Mouse (Mus musculus) midbrain, embryonic 15.5 days (tissue): ENCODE data around the gene Minos1. TPM values are rescaled to one million over a fixed set of nuclear protein-coding genes. Genes with fewer than 3 reads are reported as not detected.

Source experiments
- ATAC-seq: fragments of 200-750 bp; cut with Nextera tagmentation; replicated peaks from 2 replicates; pipeline ENCODE4 v1.8.0; 2017; ENCODE audit warnings: moderate TSS enrichment
- H3K27ac ChIP-seq: fragments of 300-500 bp; sonication (generic); 2 replicates; pipeline ENCODE4 v1.5.1; 2015; ENCODE audit warnings: mild to moderate bottlenecking, inconsistent platforms
- H3K27me3 ChIP-seq: fragments of 300-500 bp; sonication (generic); replicated peaks from 2 replicates; pipeline ENCODE4 v1.6.1; 2015; ENCODE audit warnings: inconsistent platforms
- H3K36me3 ChIP-seq: fragments of 300-500 bp; sonication (generic); replicated peaks from 2 replicates; pipeline ENCODE4 v1.6.1; 2015; ENCODE audit warnings: inconsistent platforms
- H3K4me1 ChIP-seq: fragments of 300-500 bp; sonication (generic); 2 replicates; pipeline ENCODE4 v1.6.1; 2015; ENCODE audit warnings: inconsistent platforms
- H3K4me2 ChIP-seq: fragments of 300-500 bp; sonication (generic); 2 replicates; pipeline ENCODE4 v1.6.1; 2015; ENCODE audit warnings: inconsistent platforms, mild to moderate bottlenecking, moderate library complexity
- H3K4me3 ChIP-seq: fragments of 300-500 bp; sonication (generic); 2 replicates; pipeline ENCODE4 v1.5.1; 2015; ENCODE audit warnings: mild to moderate bottlenecking, inconsistent platforms
- H3K9ac ChIP-seq: fragments of 300-500 bp; sonication (generic); 2 replicates; pipeline ENCODE4 v1.6.1; 2015; ENCODE audit warnings: mild to moderate bottlenecking, inconsistent platforms
- H3K9me3 ChIP-seq: fragments of 300-500 bp; sonication (generic); 2 replicates; pipeline ENCODE4 v1.6.1; 2016; ENCODE audit warnings: inconsistent platforms
- WGBS: fragments of 180-500 bp; shearing (Covaris S2); methylation state at CpG from one replicate; pipeline ENCODE4 v1.1.7; 2015; ENCODE audit warnings: mixed read lengths; 5-methylcytosine and 5-hydroxymethylcytosine counted together
- polyA plus RNA-seq: library from polyadenylated mRNA; unstranded; fragments of >200 nt; fragmentation: Nextera tagmentation; extraction: Ambion mirVana; gene quantifications from 2 replicates; pipeline ENCODE4 v1.2.1, GENCODE M21; 2015

The Minos1 gene
- polyA plus RNA-seq, 1 experiment from 2014 or later = 323 TPM

DNA sequence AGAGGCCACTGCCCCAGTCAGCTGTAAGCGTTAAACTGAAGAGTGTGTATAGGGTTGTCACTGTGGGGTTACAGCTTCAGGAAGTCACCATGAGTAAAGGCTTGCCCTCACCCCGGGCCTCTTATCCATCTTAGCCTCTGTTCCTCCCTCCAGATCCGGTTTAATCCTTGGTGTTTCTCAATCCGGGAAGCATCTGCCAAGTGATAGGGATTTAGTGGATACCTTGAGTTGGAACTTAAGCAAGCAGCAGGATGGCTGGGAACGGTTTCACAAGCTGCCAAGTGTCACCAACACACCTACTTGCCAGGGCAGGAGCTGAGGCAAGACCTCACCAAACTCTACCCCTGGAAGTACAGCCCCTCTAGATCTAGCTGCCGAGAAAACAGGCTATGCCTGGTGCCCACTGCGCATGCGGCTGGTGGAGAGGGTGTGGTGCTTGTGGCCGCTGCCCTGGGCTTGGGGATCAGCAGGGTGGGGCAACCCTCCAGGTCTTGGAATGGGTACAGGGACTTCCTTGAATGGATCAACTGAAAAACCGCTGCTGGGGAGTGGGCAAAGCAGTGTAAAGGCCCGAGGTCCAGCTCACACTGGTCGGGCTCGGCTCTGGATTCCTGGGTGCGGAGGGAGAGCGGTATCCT is 40.5 kb downstream of the Minos1 start:
- 0 out of 2 replicates have a peak overlapping the region, but pooled peaks have one; percentile 20 for H3K27ac ChIP-seq
- H3K4me2 ChIP-seq = no peak overlapping the region
- peaks cover 24% of the 10 kb centered on the region for H3K4me1 ChIP-seq
- H3K27me3 ChIP-seq = peaks cover 39% of the 10 kb centered on the region
- no peak for ATAC-seq
- no peak overlapping the region for H3K4me3 ChIP-seq
- no peak overlapping the region for H3K9ac ChIP-seq
- no peaks in the 10 kb centered on the region for H3K9me3 ChIP-seq
- no peaks in the 10 kb centered on the region for H3K36me3 ChIP-seq
- WGBS = 67% methylated on average over 15 of the region's 15 CpGs

DNA sequence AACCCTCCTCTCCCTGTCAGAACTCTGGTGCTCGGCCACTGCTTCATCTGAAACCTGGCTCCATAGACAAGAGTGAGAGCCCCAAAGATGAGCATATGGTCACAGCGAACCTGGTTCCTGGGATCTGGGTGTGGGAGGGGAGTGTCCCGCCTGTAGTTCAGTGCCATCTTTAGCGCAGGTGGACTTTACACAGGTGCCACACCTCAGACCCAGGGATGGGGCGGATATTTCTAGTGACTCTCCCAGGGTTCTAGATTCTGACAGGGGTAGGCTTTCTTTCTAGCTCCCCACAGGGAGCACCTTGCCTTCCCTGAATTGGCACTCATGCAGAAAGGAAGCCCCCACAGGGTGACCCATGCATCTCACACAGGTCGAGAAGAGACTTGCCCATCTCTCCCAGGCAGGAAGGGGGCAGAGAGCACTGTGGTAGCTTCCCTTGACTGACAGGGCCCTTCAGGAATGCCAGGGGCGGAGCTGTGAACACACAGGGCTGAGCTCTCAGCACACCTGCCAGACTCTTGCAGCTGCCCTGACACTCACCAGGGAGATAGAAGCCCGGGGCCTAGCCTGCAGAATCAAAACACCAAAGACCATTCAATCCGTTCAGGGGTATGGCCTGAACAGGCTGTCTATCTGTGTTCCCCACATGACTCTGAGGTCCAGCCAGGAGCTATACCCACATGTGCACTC is 41.8 kb downstream of the Minos1 start:
- no peaks in the 10 kb centered on the region for H3K36me3 ChIP-seq
- peaks cover 24% of the 10 kb centered on the region for H3K4me1 ChIP-seq
- ATAC-seq = no peak
- no peak overlapping the region for H3K9ac ChIP-seq
- peaks cover 34% of the 10 kb centered on the region for H3K27me3 ChIP-seq
- H3K4me3 ChIP-seq = no peak overlapping the region
- no peak overlapping the region for H3K4me2 ChIP-seq
- no peak overlapping the region for H3K27ac ChIP-seq
- no peaks in the 10 kb centered on the region for H3K9me3 ChIP-seq
- 67% methylated on average over 9 of the region's 9 CpGs for WGBS

DNA sequence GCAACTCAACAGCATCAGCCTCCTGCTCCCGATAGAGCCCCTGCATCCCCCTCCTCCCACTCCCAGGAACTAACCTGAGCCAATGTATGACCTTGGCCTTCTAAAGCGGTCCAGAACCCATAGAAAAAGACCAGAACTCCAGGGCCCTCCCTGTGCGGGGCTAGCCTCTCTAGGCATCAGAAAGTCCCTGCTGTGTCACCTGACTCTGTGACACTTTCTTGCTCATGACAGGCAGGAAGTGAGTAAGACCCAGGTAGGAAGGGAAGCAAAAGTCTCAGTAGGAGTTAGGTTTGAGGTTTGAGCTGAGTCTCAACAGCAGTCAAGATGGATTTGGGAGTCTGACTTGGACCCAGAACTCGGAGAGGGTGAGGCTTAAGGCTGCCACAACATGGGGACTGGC is 43.9 kb downstream of the Minos1 start:
- no peak overlapping the region for H3K9ac ChIP-seq
- H3K4me3 ChIP-seq = no peak overlapping the region
- H3K9me3 ChIP-seq = no peaks in the 10 kb centered on the region
- no peaks in the 10 kb centered on the region for H3K36me3 ChIP-seq
- H3K27ac ChIP-seq = no peak overlapping the region
- H3K4me2 ChIP-seq = no peak overlapping the region
- 74% methylated on average over 4 of the region's 4 CpGs for WGBS
- peaks cover 28% of the 10 kb centered on the region for H3K4me1 ChIP-seq
- H3K27me3 ChIP-seq = peaks cover 20% of the 10 kb centered on the region
- no peak for ATAC-seq

DNA sequence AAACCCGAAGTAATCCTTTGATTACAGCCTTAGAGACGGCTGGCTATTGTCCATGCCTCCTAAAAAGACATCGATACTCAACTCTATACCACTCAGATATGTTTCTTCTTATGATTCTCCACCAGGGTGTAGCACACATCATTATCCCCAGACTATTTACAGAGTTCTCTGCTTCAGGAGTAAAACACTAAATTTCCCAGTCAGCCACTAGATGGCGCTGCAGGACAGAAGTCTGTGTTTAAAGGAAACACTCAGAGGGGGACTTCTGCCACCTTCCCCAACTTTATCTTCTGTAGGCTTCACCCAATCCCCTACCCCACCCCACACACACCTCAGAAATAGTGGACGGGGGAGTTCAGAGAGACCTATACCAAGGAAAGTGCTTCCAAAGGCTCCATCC is 44.9 kb downstream of the Minos1 start:
- WGBS = 15% methylated on average over 5 of the region's 5 CpGs
- Histone ChIP-seq H3K27me3 (peaks cover 10% of the 10 kb centered on the region), H3K4me3 (no peak overlapping the region), H3K4me2 (no peak overlapping the region), H3K4me1 (peaks cover 26% of the 10 kb centered on the region), H3K36me3 (no peaks in the 10 kb centered on the region), H3K27ac (no peak overlapping the region), H3K9ac (no peak overlapping the region), H3K9me3 (no peaks in the 10 kb centered on the region)
- peak; percentile 49; the same call in 1 of the 2 replicates for ATAC-seq

DNA sequence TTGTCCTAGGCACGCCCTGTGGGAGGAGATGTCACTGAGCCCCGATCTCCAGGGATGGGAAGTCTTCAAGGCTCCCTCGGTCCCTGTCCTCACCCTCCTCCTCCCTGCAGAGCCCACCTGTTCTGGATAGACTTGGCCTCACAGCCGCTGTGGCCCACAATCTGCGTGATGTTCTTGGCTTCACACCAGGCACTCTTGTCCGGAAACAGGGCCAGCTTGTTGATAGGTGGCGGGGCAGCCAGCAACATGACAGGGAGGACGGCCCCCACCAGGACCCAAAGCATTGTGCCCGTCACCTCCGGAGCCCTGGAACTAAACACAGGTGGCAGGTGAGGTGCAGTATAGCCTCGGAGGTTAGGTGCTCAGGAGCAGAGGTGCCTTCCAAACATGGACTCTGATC is 45.6 kb downstream of the Minos1 start:
- H3K36me3 ChIP-seq = no peaks in the 10 kb centered on the region
- no peak for ATAC-seq
- no peak overlapping the region for H3K4me2 ChIP-seq
- H3K27ac ChIP-seq = no peak overlapping the region
- H3K9ac ChIP-seq = no peak overlapping the region
- no peaks in the 10 kb centered on the region for H3K9me3 ChIP-seq
- 0 out of 2 replicates have a peak, but pooled peaks cover 4% of the 10 kb centered on the region for H3K27me3 ChIP-seq
- peaks cover 26% of the 10 kb centered on the region for H3K4me1 ChIP-seq
- no peak overlapping the region for H3K4me3 ChIP-seq
- 74% methylated on average over 11 of the region's 11 CpGs for WGBS

DNA sequence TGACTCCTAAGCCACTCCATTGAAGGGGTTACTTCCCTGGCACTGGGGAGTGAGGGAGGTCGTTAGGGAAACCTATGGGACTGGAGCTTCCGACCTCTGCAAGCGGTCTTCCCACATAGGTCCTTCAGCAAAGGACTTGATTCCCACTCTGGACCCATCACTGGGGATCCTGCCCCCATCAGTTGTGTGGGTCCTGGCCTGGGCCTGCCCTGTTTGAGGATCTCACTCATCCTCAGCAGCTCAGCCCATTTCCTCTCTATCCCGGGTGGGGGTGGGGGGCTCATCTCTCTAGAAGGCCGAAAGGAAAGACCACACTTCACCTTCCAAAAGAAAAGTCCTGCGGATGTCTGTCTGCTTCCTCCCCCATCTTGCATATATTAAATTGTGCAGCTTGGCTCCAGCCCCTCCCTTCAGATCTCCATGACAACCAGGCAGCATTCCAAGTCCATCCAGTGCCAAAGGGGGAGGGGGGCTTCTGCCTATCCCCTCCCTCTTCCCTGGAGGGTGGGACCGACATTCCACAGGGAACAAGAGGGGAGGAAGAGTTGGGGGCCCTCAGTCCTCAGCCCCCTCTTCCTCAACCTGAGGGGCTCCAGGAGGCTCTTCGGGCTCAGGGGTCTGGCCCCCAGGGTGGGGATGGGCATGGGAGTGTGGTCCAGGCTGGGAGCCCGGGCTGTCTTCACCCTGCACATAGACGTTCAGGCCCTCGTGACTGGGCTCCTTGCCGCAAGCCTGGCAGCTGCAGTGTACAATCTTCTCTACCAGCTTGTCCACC is 47.9 kb downstream of the Minos1 start:
- peak; percentile 66 for ATAC-seq
- H3K4me2 ChIP-seq = peak overlapping the region; percentile 43
- H3K27me3 ChIP-seq = 0 out of 2 replicates have a peak, but pooled peaks cover 4% of the 10 kb centered on the region
- H3K4me1 ChIP-seq = peaks cover 23% of the 10 kb centered on the region
- 0 out of 2 replicates have a peak overlapping the region, but pooled peaks have one; percentile 28 for H3K27ac ChIP-seq
- no peak overlapping the region; the same call in 1 of the 2 replicates for H3K9ac ChIP-seq
- H3K4me3 ChIP-seq = no peak overlapping the region
- 9% methylated on average over 12 of the region's 12 CpGs for WGBS
- no peaks in the 10 kb centered on the region for H3K9me3 ChIP-seq
- no peaks in the 10 kb centered on the region for H3K36me3 ChIP-seq

DNA sequence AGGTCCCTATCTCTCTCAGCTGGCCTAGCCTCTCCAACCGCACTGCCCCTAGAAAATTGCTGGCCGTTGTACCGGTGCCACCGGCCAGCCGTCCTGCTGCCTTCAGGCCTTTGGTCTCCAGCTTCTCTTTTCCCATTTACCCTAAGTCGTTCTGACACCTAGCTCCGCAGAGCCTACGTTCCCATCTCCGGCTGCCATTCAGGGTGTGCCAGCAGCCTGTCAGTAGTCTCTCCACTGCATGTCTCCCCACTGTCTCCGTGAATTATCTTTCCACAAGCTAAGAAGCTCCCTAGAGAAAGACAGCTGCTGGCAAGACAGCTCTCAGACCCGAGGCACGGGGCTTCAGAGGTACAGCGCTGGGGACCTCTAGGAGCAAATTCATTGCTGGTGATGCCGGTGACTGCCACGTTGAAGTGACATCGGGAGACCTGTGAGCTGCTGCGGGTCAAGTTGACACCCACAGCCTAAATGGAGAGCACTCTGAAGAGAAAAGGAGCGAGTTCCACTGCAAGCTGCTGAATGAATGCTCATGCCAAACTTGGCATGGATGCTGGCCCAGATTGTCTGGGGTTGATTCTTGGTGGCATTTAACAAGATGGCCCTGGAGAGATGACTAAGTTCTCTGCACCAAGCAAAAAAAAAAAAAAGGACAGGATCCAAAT is 49.5 kb downstream of the Minos1 start:
- Histone ChIP-seq H3K4me1 (peaks cover 23% of the 10 kb centered on the region), H3K27me3 (peaks cover 6% of the 10 kb centered on the region), H3K4me2 (no peak overlapping the region), H3K4me3 (no peak overlapping the region), H3K9ac (no peak overlapping the region), H3K27ac (no peak overlapping the region; the same call in 1 of the 2 replicates), H3K36me3 (no peaks in the 10 kb centered on the region), H3K9me3 (no peaks in the 10 kb centered on the region)
- 57% methylated on average over 18 of the region's 18 CpGs for WGBS
- no peak for ATAC-seq

DNA sequence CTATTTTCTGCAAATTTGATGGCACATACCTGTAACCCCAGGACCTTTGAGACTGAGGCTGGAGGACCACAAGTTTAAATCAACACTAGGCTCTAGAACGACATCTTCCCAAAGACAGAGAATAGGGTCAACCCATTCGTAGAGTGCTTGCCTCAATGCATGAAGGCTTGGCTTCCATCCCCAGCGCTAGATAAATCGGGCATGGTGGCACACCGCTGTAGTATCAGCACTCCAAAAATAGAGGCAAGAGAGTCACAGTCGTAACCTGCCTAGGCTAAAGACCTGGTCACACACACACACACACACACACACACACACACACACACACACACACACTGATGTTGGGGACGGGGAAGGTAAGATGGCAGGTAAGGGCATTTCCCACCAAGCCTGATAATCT is 50.7 kb downstream of the Minos1 start:
- Histone ChIP-seq H3K27me3 (peaks cover 17% of the 10 kb centered on the region), H3K9ac (no peak overlapping the region), H3K4me2 (no peak overlapping the region), H3K4me3 (no peak overlapping the region), H3K4me1 (peaks cover 28% of the 10 kb centered on the region), H3K27ac (no peak overlapping the region), H3K9me3 (no peaks in the 10 kb centered on the region), H3K36me3 (no peaks in the 10 kb centered on the region)
- no peak for ATAC-seq
- 94% methylated on average over 7 of the region's 7 CpGs for WGBS

DNA sequence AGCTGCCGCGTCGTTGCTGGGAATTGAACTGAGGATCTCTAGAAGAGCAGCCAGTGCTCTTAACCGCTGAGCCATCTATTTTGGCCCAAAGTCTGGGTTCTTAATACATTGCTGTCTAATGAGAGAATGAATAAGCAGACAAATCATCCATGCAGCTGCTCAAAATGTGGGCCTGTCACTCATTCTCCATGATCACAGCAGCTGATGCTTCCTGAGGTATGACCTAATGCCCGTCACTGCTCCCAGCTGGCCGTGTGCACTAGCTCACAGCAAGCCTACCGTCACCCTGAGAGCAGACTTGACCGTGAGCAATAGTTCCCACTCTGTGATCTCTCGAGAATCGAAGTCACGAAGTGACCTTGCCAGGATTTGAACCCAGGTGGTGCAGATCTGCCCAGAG is 51.5 kb downstream of the Minos1 start:
- no peak for ATAC-seq
- H3K4me2 ChIP-seq = no peak overlapping the region
- no peaks in the 10 kb centered on the region for H3K9me3 ChIP-seq
- no peak overlapping the region for H3K9ac ChIP-seq
- WGBS = 70% methylated on average over 11 of the region's 11 CpGs
- H3K27me3 ChIP-seq = peaks cover 25% of the 10 kb centered on the region
- no peaks in the 10 kb centered on the region for H3K36me3 ChIP-seq
- H3K4me1 ChIP-seq = peaks cover 36% of the 10 kb centered on the region
- no peak overlapping the region for H3K27ac ChIP-seq
- no peak overlapping the region for H3K4me3 ChIP-seq

DNA sequence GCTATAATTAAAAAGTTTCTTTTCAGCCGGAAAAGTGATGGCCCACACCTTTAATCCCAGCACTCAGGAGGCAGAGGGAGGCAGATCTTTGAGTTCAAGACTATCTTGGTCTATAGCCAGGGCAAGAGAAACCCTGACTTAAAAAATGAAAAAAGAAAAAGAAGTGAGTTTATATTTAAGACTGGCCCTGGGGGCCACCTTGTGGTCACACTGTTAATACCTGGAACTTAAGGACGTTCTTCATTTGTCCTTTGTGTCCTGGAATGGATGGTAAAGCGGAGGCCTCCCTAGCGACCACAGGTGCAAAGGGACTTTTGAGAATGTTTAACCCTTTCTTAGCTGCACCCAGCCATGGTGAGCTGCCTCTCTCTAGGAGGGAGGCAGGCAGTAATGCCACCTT is 52.2 kb downstream of the Minos1 start:
- WGBS = 15% methylated on average over 4 of the region's 4 CpGs
- no peak overlapping the region for H3K9ac ChIP-seq
- H3K4me1 ChIP-seq = peaks cover 43% of the 10 kb centered on the region
- peaks cover 32% of the 10 kb centered on the region for H3K27me3 ChIP-seq
- no peak overlapping the region for H3K27ac ChIP-seq
- ATAC-seq = no peak
- H3K9me3 ChIP-seq = no peaks in the 10 kb centered on the region
- no peak overlapping the region for H3K4me3 ChIP-seq
- no peaks in the 10 kb centered on the region for H3K36me3 ChIP-seq
- H3K4me2 ChIP-seq = no peak overlapping the region

DNA sequence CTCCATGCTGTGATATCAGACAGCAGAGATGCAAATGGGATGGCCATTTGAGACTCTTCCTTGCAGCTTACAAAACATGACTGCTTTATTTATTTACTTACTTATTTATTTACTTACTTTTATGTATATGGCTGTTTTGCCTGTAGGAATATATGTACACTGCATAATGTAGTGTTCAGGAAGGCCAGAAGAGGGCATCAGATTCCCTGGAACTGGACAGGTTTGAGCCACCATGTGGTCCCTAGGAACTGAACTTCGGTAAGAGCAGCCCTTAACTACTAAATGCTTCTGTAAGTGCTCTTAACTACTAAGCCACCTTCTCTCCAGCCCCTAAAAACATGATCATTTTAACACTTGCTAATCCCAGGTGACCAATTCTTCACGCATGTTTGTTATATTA is 52.6 kb downstream of the Minos1 start:
- WGBS = 30% methylated on average over 2 of the region's 2 CpGs
- ATAC-seq = no peak
- no peak overlapping the region for H3K27ac ChIP-seq

DNA sequence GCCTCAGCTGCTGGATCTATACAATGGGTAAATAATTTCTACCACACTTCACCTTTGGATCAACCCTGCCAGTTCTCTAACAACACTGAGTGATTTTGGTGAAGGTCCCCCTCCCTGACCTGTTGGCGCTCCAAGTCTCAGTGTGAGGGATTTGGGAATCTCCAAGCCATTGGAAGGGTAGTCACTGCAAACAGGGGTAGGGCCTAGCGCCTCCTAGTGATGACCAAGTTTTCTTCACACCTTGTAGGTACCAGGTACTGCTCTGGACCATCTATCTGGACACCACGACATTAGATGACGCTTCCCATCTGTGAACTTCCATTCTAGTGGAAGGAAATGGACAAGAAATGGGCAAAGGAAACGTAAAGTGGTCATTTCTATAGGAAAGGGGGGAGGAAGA is 55.0 kb downstream of the Minos1 start:
- peaks cover 19% of the 10 kb centered on the region for H3K4me1 ChIP-seq
- peaks cover 47% of the 10 kb centered on the region for H3K27me3 ChIP-seq
- 17% methylated on average over 5 of the region's 5 CpGs for WGBS
- H3K27ac ChIP-seq = no peak overlapping the region
- H3K4me2 ChIP-seq = peak overlapping the region; percentile 94
- H3K36me3 ChIP-seq = no peaks in the 10 kb centered on the region
- ATAC-seq = no peak
- no peaks in the 10 kb centered on the region for H3K9me3 ChIP-seq
- H3K4me3 ChIP-seq = peak overlapping the region; percentile 55
- no peak overlapping the region for H3K9ac ChIP-seq

More for the DNA sequence above, 52.6 kb downstream of the Minos1 start:
- no peaks in the 10 kb centered on the region for H3K36me3 ChIP-seq
- no peaks in the 10 kb centered on the region for H3K9me3 ChIP-seq
- no peak overlapping the region for H3K9ac ChIP-seq
- no peak overlapping the region for H3K4me3 ChIP-seq
- peaks cover 36% of the 10 kb centered on the region for H3K27me3 ChIP-seq
- peaks cover 39% of the 10 kb centered on the region for H3K4me1 ChIP-seq
- H3K4me2 ChIP-seq = no peak overlapping the region
